Comparison of ENCODE assay signal across 8 mouse cellular contexts in the genomic region with DNA sequence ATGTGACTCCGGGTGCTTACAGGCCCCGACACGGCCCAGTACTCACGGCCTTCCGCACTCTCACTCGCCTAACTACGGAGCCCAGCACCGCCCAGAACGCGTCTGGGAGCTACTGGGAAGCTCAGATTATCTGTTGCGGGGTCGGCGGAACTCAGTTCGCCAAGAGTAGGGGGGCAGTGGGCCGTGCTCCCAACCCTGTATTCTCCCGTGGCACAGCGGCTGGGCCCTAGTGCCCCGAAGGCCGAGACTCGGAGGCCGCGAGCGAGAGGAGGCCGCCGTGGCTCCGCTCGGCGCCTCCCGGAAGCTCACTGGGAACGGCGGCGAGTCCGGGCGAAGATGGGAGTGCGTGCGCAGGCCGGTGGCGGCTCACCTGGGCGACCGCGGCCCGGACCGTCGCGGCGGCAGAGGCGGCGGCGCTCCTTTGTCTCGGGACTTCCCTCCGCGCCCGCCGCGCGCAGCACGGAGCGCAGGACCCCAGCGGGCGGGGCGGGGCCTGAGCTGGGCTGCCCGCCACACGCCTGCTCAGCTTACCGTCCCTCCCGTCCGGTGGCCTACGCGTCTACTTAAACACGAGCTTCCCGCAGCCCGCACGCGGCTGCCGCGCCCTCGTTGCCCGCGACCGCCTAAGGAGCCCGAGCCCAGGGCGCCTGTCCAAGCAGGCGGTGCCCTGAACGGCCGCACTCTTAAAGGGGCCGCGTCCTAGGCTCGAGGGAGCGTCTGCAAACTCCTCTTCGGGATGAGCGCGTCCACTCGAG. TPM values are rescaled to one million over a fixed set of nuclear protein-coding genes. Genes with fewer than 3 reads are reported as not detected.
DNase-seq lines count a peak whose midpoint lies in the region; ATAC-seq and TF ChIP-seq lines count a peak whose summit lies in the region.

No protein-coding gene starts in this region.

- H3K36me3 ChIP-seq in intestine, postnatal 0 days (ENCODE audit: control insufficient read depth, insufficient read depth): peaks cover 12% of the 10 kb centered on the region
- H3K36me3 ChIP-seq in limb, embryonic 11.5 days (ENCODE audit: control insufficient read depth, insufficient read depth, low read length): peaks cover 19% of the 10 kb centered on the region
- peaks cover 10% of the 10 kb centered on the region for H3K36me3 ChIP-seq in midbrain, embryonic 11.5 days (ENCODE audit: control insufficient read depth, insufficient read depth, low read length)
- H3K36me3 ChIP-seq in small intestine, adult 2 months (ENCODE audit: control insufficient read depth, insufficient read depth, low read length): peaks cover 9% of the 10 kb centered on the region

- under 1% methylated on average over 90 of the region's 92 CpGs for WGBS in intestine, postnatal 0 days
- WGBS in limb, embryonic 11.5 days: under 1% methylated on average over 91 of the region's 92 CpGs
- under 1% methylated on average over 72 of the region's 92 CpGs for WGBS in midbrain, embryonic 11.5 days
- under 1% methylated on average over 91 of the region's 92 CpGs for WGBS in small intestine, adult 2 months

- ATAC-seq in intestine, postnatal 0 days: peak; percentile 87
- peak; percentile 89 for ATAC-seq in limb, embryonic 11.5 days (ENCODE audit: insufficient number of reproducible peaks, low FRiP score, low TSS enrichment, low read depth)
- ATAC-seq in midbrain, embryonic 11.5 days (ENCODE audit: low FRiP score): peak; percentile 90

- H3K9me3 ChIP-seq in intestine, postnatal 0 days (ENCODE audit: control insufficient read depth): no peaks in the 10 kb centered on the region
- H3K9me3 ChIP-seq in limb, embryonic 11.5 days (ENCODE audit: control insufficient read depth, low read length): no peaks in the 10 kb centered on the region
- H3K9me3 ChIP-seq in midbrain, embryonic 11.5 days (ENCODE audit: control insufficient read depth, low read length): no peaks in the 10 kb centered on the region

- no peak; the same call in none of the 2 replicates for TF ChIP-seq POLR2A in small intestine, adult 2 months (IDR thresholded peaks at IDR 0.05; ENCODE audit: low read depth, low read length)

- peak; percentile 92 for DNase-seq in kidney, adult 11 months
- no peak for DNase-seq in kidney, postnatal 14 days
- DNase-seq in cerebellum, postnatal 4 days (ENCODE audit: low spot score in 2 of 2): peak; percentile 59 to 78
- peak; percentile 82 for DNase-seq in gastrocnemius, postnatal 10 days
- peak; percentile 93 for DNase-seq in limb, embryonic 11.5 days (ENCODE audit: low spot score)
- peak; percentile 96 for DNase-seq in midbrain, embryonic 11.5 days (ENCODE audit: low spot score, missing footprints)

- peak overlapping the region; percentile 83 for H3K4me2 ChIP-seq in intestine, postnatal 0 days (replicated peaks; ENCODE audit: low read depth)
- peak overlapping the region; percentile 98 for H3K4me2 ChIP-seq in limb, embryonic 11.5 days (ENCODE audit: low read depth, severe bottlenecking)
- H3K4me2 ChIP-seq in midbrain, embryonic 11.5 days: peak overlapping the region; percentile 99

- no peak for TF ChIP-seq CTCF in intestine, postnatal 0 days (IDR thresholded peaks at IDR 0.05; ENCODE audit: low read depth)
- TF ChIP-seq CTCF in small intestine, adult 2 months (IDR thresholded peaks at IDR 0.05; ENCODE audit: extremely low read depth, insufficient read length, insufficient replicate concordance, low read depth, low read length): no peak

- no peaks in the 10 kb centered on the region for H3K27me3 ChIP-seq in intestine, postnatal 0 days (replicated peaks; ENCODE audit: control insufficient read depth, insufficient read depth, low read length)
- H3K27me3 ChIP-seq in limb, embryonic 11.5 days (ENCODE audit: control insufficient read depth, insufficient read depth, low read length): no peaks in the 10 kb centered on the region
- no peaks in the 10 kb centered on the region for H3K27me3 ChIP-seq in midbrain, embryonic 11.5 days (ENCODE audit: control insufficient read depth, insufficient read depth, low read length)
- no peaks in the 10 kb centered on the region for H3K27me3 ChIP-seq in small intestine, adult 2 months (ENCODE audit: control insufficient read depth, insufficient read depth, low read length)

- peak overlapping the region; percentile 98 for H3K27ac ChIP-seq in intestine, postnatal 0 days (ENCODE audit: low read depth, low read length)
- H3K27ac ChIP-seq in limb, embryonic 11.5 days (replicated peaks; ENCODE audit: low read depth, low read length): peak overlapping the region; percentile 98
- peak overlapping the region; percentile 97 for H3K27ac ChIP-seq in midbrain, embryonic 11.5 days (ENCODE audit: low read depth, low read length)
- H3K27ac ChIP-seq in small intestine, adult 2 months (ENCODE audit: insufficient read depth, low read depth, low read length): peak overlapping the region; percentile 99

- H3K9ac ChIP-seq in intestine, postnatal 0 days (ENCODE audit: low read depth, low read length): peak overlapping the region; percentile 98
- H3K9ac ChIP-seq in limb, embryonic 11.5 days (ENCODE audit: low read length): peak overlapping the region; percentile 100
- peak overlapping the region; percentile 100 for H3K9ac ChIP-seq in midbrain, embryonic 11.5 days (ENCODE audit: low read length)

- H3K4me1 ChIP-seq in intestine, postnatal 0 days (replicated peaks; ENCODE audit: control insufficient read depth, insufficient read depth, low read length): 0 out of 2 replicates have a peak, but pooled peaks cover 4% of the 10 kb centered on the region
- H3K4me1 ChIP-seq in limb, embryonic 11.5 days (ENCODE audit: control insufficient read depth, insufficient read depth, low read length): peaks cover 15% of the 10 kb centered on the region
- H3K4me1 ChIP-seq in midbrain, embryonic 11.5 days (ENCODE audit: control insufficient read depth, insufficient read depth, low read length): peaks cover 17% of the 10 kb centered on the region
- peaks cover 21% of the 10 kb centered on the region; the same call in 1 of the 2 replicates for H3K4me1 ChIP-seq in small intestine, adult 2 months (ENCODE audit: control insufficient read depth, insufficient read depth, insufficient read length, low read length)

- H3K4me3 ChIP-seq in intestine, postnatal 0 days (ENCODE audit: low read depth, low read length): peak overlapping the region; percentile 96
- H3K4me3 ChIP-seq in limb, embryonic 11.5 days (ENCODE audit: low read depth, low read length): peak overlapping the region; percentile 100
- peak overlapping the region; percentile 98 for H3K4me3 ChIP-seq in midbrain, embryonic 11.5 days (ENCODE audit: low read depth, low read length)
- H3K4me3 ChIP-seq in small intestine, adult 2 months (ENCODE audit: low read depth, low read length): peak overlapping the region; percentile 88

RNA-seq across cellular contexts. Expression of a gene that starts 1.3 kb away (rescaled TPM):
- 100 to 1,000 TPM; 113 to 136 TPM for total RNA-seq in gastrocnemius, postnatal 10 days (2021)
- 253 and 257 TPM in 2 replicates for polyA plus RNA-seq in intestine, postnatal 0 days (2015; fragmentation: Nextera tagmentation; extraction: Ambion mirVana)
- 922 and 923 TPM in 2 replicates for polyA plus RNA-seq in limb, embryonic 11.5 days (2014; fragmentation: Nextera tagmentation; extraction: Ambion mirVana)
- polyA plus RNA-seq in midbrain, embryonic 11.5 days (2014; fragmentation: Nextera tagmentation; extraction: Ambion mirVana): 863 and 877 TPM in 2 replicates
- polyA plus RNA-seq in small intestine, adult 2 months (2012; rRNA removed): 24.8 and 50.8 TPM in 2 replicates

RNA-seq across cellular contexts. Expression of a gene that starts 17.0 kb away (rescaled TPM):
- under 1 TPM; 0.26 to 0.59 TPM for total RNA-seq in gastrocnemius, postnatal 10 days (2021)
- 0.86 and 1.1 TPM in 2 replicates for polyA plus RNA-seq in intestine, postnatal 0 days (2015; fragmentation: Nextera tagmentation; extraction: Ambion mirVana)
- 0.71 and 0.88 TPM in 2 replicates for polyA plus RNA-seq in limb, embryonic 11.5 days (2014; fragmentation: Nextera tagmentation; extraction: Ambion mirVana)
- 1.3 and 1.4 TPM in 2 replicates for polyA plus RNA-seq in midbrain, embryonic 11.5 days (2014; fragmentation: Nextera tagmentation; extraction: Ambion mirVana)
- 10.1 TPM in 2 replicates for polyA plus RNA-seq in small intestine, adult 2 months (2012; rRNA removed)

RNA-seq across cellular contexts. Expression of a gene that starts 25.1 kb away (rescaled TPM):
- total RNA-seq in gastrocnemius, postnatal 10 days (2021): 1 to 10 TPM; 5.0 to 5.2 TPM
- polyA plus RNA-seq in intestine, postnatal 0 days (2015; fragmentation: Nextera tagmentation; extraction: Ambion mirVana): 0.18 and 0.29 TPM in 2 replicates
- polyA plus RNA-seq in limb, embryonic 11.5 days (2014; fragmentation: Nextera tagmentation; extraction: Ambion mirVana): not detected in 2 replicates
- not detected in 2 replicates for polyA plus RNA-seq in midbrain, embryonic 11.5 days (2014; fragmentation: Nextera tagmentation; extraction: Ambion mirVana)
- polyA plus RNA-seq in small intestine, adult 2 months (2012; rRNA removed): not detected in 2 replicates

RNA-seq across cellular contexts. Expression of a gene that starts 33.2 kb away (rescaled TPM):
- total RNA-seq in gastrocnemius, postnatal 10 days (2021): 10 to 100 TPM; 21.0 to 21.3 TPM
- polyA plus RNA-seq in intestine, postnatal 0 days (2015; fragmentation: Nextera tagmentation; extraction: Ambion mirVana): 23.3 and 23.4 TPM in 2 replicates
- 63.8 and 66.1 TPM in 2 replicates for polyA plus RNA-seq in limb, embryonic 11.5 days (2014; fragmentation: Nextera tagmentation; extraction: Ambion mirVana)
- polyA plus RNA-seq in midbrain, embryonic 11.5 days (2014; fragmentation: Nextera tagmentation; extraction: Ambion mirVana): 62.5 and 64.3 TPM in 2 replicates
- 6.8 and 13.3 TPM in 2 replicates for polyA plus RNA-seq in small intestine, adult 2 months (2012; rRNA removed)

RNA-seq across cellular contexts. Expression of a gene that starts 33.2 kb away (rescaled TPM):
- total RNA-seq in gastrocnemius, postnatal 10 days (2021): 10 to 100 TPM; 13.1 to 13.5 TPM
- 41.0 and 42.1 TPM in 2 replicates for polyA plus RNA-seq in intestine, postnatal 0 days (2015; fragmentation: Nextera tagmentation; extraction: Ambion mirVana)
- 28.3 and 29.4 TPM in 2 replicates for polyA plus RNA-seq in limb, embryonic 11.5 days (2014; fragmentation: Nextera tagmentation; extraction: Ambion mirVana)
- 59.5 and 63.2 TPM in 2 replicates for polyA plus RNA-seq in midbrain, embryonic 11.5 days (2014; fragmentation: Nextera tagmentation; extraction: Ambion mirVana)
- 21.0 and 29.3 TPM in 2 replicates for polyA plus RNA-seq in small intestine, adult 2 months (2012; rRNA removed)
